In the genomic region with DNA sequence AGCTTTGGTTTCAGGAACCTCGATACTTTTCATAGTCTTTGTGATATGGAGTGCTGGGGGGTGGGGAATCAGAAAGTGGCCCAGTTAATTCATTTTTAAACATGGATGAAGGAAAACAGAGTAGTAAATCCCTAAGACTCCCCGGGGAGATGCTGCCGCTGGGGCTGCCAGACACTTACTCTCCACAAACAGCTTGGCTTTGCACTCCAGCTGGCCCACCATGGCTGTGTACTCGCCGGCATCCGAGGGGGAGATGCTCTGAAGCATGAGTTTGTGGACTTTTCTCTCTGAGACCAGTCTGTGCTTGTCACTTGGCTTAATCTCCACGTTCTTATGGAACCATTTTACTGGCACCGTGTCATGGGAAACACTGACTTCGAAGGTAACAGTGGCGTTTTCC, we compare ENCODE assay signal across 27 mouse cellular contexts. TPM values are rescaled to one million over a fixed set of nuclear protein-coding genes. Genes with fewer than 3 reads are reported as not detected.
DNase-seq lines count a peak whose midpoint lies in the region; ATAC-seq and TF ChIP-seq lines count a peak whose summit lies in the region.
"Had no signal": no experiment of that assay in that cellular context is flagged by ENCODE, and none has a peak within 500 bp of the region (broad histone marks: within the 10 kb centered on the region; RNA-seq: fewer than 3 reads in every experiment).

No protein-coding gene starts in this region.

- no peak for TF ChIP-seq CTCF in gastrocnemius, adult 2 months (IDR thresholded peaks at IDR 0.05)
- no peak for TF ChIP-seq CTCF in brain, embryonic 14.5 days (IDR thresholded peaks at IDR 0.05; ENCODE audit: borderline replicate concordance, extremely low read depth, insufficient read depth, insufficient read length)

- H3K9ac ChIP-seq in kidney, embryonic 15.5 days: no peak overlapping the region
- H3K9ac ChIP-seq: heart, embryonic 15.5 days; limb, embryonic 13.5 days; liver, embryonic 12.5 days; liver, postnatal 0 days; midbrain, embryonic 13.5 days; neural tube, embryonic 12.5 days had no signal

- H3K4me1 ChIP-seq in kidney, embryonic 15.5 days: no peaks in the 10 kb centered on the region
- H3K4me1 ChIP-seq: heart, embryonic 10.5 days; heart, embryonic 15.5 days; limb, embryonic 13.5 days; liver, embryonic 12.5 days; midbrain, embryonic 13.5 days; neural tube, embryonic 12.5 days had no signal

- intact Hi-C loops in gastrocnemius, adult 2 months (cut with DNase I): no loop called here
- intact Hi-C loops in gastrocnemius, postnatal 14 days (cut with DNase I; ENCODE audit: low total_unique reads): no loop called here

- peak overlapping the region; percentile 10 for H3K4me3 ChIP-seq in gastrocnemius, adult 2 months
- no peak overlapping the region for H3K4me3 ChIP-seq in kidney, embryonic 15.5 days (replicated peaks)
- H3K4me3 ChIP-seq: heart, embryonic 10.5 days; heart, embryonic 15.5 days; limb, embryonic 13.5 days; liver, embryonic 12.5 days; midbrain, embryonic 13.5 days; myocyte; neural tube, embryonic 12.5 days had no signal

- no peak overlapping the region for H3K4me2 ChIP-seq in kidney, embryonic 15.5 days
- H3K4me2 ChIP-seq: heart, embryonic 15.5 days; limb, embryonic 13.5 days; liver, embryonic 12.5 days; midbrain, embryonic 13.5 days; neural tube, embryonic 12.5 days had no signal

- H3K27me3 ChIP-seq in kidney, embryonic 15.5 days: no peaks in the 10 kb centered on the region
- H3K27me3 ChIP-seq: CH12.LX; heart, embryonic 15.5 days; limb, embryonic 13.5 days; liver, embryonic 12.5 days; midbrain, embryonic 13.5 days; neural tube, embryonic 12.5 days had no signal

- H3K36me3 ChIP-seq in kidney, embryonic 15.5 days: no peaks in the 10 kb centered on the region
- H3K36me3 ChIP-seq: limb, embryonic 13.5 days; liver, embryonic 12.5 days; midbrain, embryonic 13.5 days; neural tube, embryonic 12.5 days had no signal

- H3K27ac ChIP-seq in gastrocnemius, adult 2 months: no peak overlapping the region
- no peak overlapping the region for H3K27ac ChIP-seq in kidney, embryonic 15.5 days
- H3K27ac ChIP-seq: heart, embryonic 10.5 days; heart, embryonic 15.5 days; limb, embryonic 13.5 days; liver, embryonic 12.5 days; midbrain, embryonic 13.5 days; neural tube, embryonic 12.5 days had no signal

- peak; percentile 59 to 64 for DNase-seq in cerebellum, postnatal 10 days
- DNase-seq in gastrocnemius, adult 2 months: no peak
- no peak for DNase-seq in gastrocnemius, postnatal 14 days
- peak; percentile 41 to 48 for DNase-seq in kidney, postnatal 4 days
- DNase-seq in brain, embryonic 14.5 days (ENCODE audit: low read depth): peak; percentile 24
- no peak for DNase-seq in c-Kit-positive CD71-positive TER-119-positive erythroid progenitor cells, embryonic 14.5 days (ENCODE audit: low spot score)
- DNase-seq: adrenal gland, adult 2 months; adrenal gland, postnatal 36 days; cerebellum, adult 11 months; cerebellum, adult 9-11 months; gastrocnemius, postnatal 25 days; heart, adult 11 months; liver, postnatal 0 days; thymus, adult 2 months; thymus, postnatal 36 days had no signal

- ATAC-seq in cerebellum, adult (ENCODE audit: insufficient number of reproducible peaks, low FRiP score, low TSS enrichment): no peak
- no peak for ATAC-seq in kidney, embryonic 15.5 days (replicated peaks; ENCODE audit: low FRiP score)
- ATAC-seq: activated CD4-positive, CD25-positive, alpha-beta regulatory T cell, adult 4 months; intestine, embryonic 16.5 days; liver, embryonic 12.5 days; liver, postnatal 0 days; midbrain, embryonic 13.5 days had no signal

- WGBS in kidney, embryonic 15.5 days: 70% methylated on average over 10 of the region's 10 CpGs

- H3K9me3 ChIP-seq in kidney, embryonic 15.5 days (replicated peaks): no peaks in the 10 kb centered on the region; the same call in 1 of the 2 replicates
- H3K9me3 ChIP-seq: heart, embryonic 10.5 days; heart, embryonic 15.5 days; liver, embryonic 12.5 days; midbrain, embryonic 13.5 days had no signal

- TF ChIP-seq POLR2A in brain, embryonic 14.5 days (IDR thresholded peaks at IDR 0.05; ENCODE audit: borderline replicate concordance, extremely low read depth, insufficient read depth, insufficient read length, poor library complexity, severe bottlenecking): no peak

RNA-seq across cellular contexts. Expression of a gene that starts 43.8 kb away (rescaled TPM):
- total RNA-seq in gastrocnemius, adult 2 months (2021): 1,000 to 10,000 TPM; 6,941 to 7,187 TPM
- total RNA-seq in gastrocnemius, postnatal 14 days (2021): 1,000 to 10,000 TPM; 4,187 to 4,191 TPM
- 9.5 and 15.2 TPM in 2 replicates for polyA plus RNA-seq in kidney, embryonic 15.5 days (2015; fragmentation: Nextera tagmentation; extraction: Ambion mirVana)
- 0.14 and 0.22 TPM in 2 replicates for polyA plus RNA-seq in brain, embryonic 14.5 days (2012; rRNA removed)

Comparison
In these comparisons a context has a peak if more than half of its experiments do, and no peak if none do; other contexts are left out.
1. DNase-seq: peak in cerebellum, postnatal 10 days (2 of 2), kidney, postnatal 4 days (2 of 2) and brain, embryonic 14.5 days (single experiment); none in gastrocnemius, adult 2 months (single experiment), gastrocnemius, postnatal 14 days (single experiment) and c-Kit-positive CD71-positive TER-119-positive erythroid progenitor cells, embryonic 14.5 days (single experiment).